Mouse (Mus musculus) limb, embryonic 12.5 days (tissue): ENCODE results near the gene Rps16. TPM values are rescaled to one million over a fixed set of nuclear protein-coding genes. Genes with fewer than 3 reads are reported as not detected.
A peak's percentile ranks its signal among the peaks of the same experiment; 100 is the strongest.

Source experiments
- ATAC-seq: fragments of 200-750 bp; cut with Nextera tagmentation; 2 replicates; pipeline ENCODE4 v1.8.0; 2017; ENCODE audit warnings: low read depth, moderate TSS enrichment; ENCODE audit not compliant: insufficient number of reproducible peaks, insufficient read depth, low FRiP score, low TSS enrichment
- H3K27ac ChIP-seq: fragments of 300-500 bp; sonication (generic); 2 replicates; pipeline ENCODE4 v1.5.1; 2016; ENCODE audit warnings: mild to moderate bottlenecking, moderate library complexity
- H3K27me3 ChIP-seq: fragments of 300-500 bp; sonication (generic); 2 replicates; pipeline ENCODE4 v1.6.1; 2016; ENCODE audit warnings: mild to moderate bottlenecking, moderate library complexity
- H3K36me3 ChIP-seq: fragments of 300-500 bp; sonication (generic); 2 replicates; pipeline ENCODE4 v1.6.1; 2016; ENCODE audit warnings: mild to moderate bottlenecking, moderate library complexity
- H3K4me1 ChIP-seq: fragments of 300-500 bp; sonication (generic); replicated peaks from 2 replicates; pipeline ENCODE4 v1.6.1; 2016
- H3K4me2 ChIP-seq: fragments of 300-500 bp; sonication (generic); 2 replicates; pipeline ENCODE4 v1.6.1; 2016; ENCODE audit warnings: mild to moderate bottlenecking, moderate library complexity
- H3K4me3 ChIP-seq: fragments of 300-500 bp; sonication (generic); replicated peaks from 2 replicates; pipeline ENCODE4 v1.5.1; 2016; ENCODE audit warnings: mild to moderate bottlenecking
- H3K9ac ChIP-seq: fragments of 300-500 bp; sonication (generic); replicated peaks from 2 replicates; pipeline ENCODE4 v1.6.1; 2016; ENCODE audit warnings: mild to moderate bottlenecking, moderate library complexity
- H3K9me3 ChIP-seq: fragments of 300-500 bp; sonication (generic); 2 replicates; pipeline ENCODE4 v1.6.1; 2016; ENCODE audit warnings: mild to moderate bottlenecking, moderate library complexity
- WGBS: fragments of 180-500 bp; shearing (Covaris S2); methylation state at CpG from one replicate; pipeline ENCODE4 v1.1.7; 2016; 5-methylcytosine and 5-hydroxymethylcytosine counted together
- polyA plus RNA-seq: library from polyadenylated mRNA; unstranded; fragments of >200 nt; fragmentation: Nextera tagmentation; extraction: Ambion mirVana; gene quantifications from 2 replicates; pipeline ENCODE4 v1.2.1, GENCODE M21; 2016

The Rps16 gene
- polyA plus RNA-seq, 1 experiment from 2014 or later: 915 TPM

GRCm38 (mm10) chr7:28393272-28393951 lies 43.0 kb downstream of the Rps16 start:
- Histone ChIP-seq H3K9ac (peak overlapping the region; percentile 84), H3K27ac (peak overlapping the region; percentile 83), H3K27me3 (no peaks in the 10 kb centered on the region), H3K36me3 (peaks cover 65% of the 10 kb centered on the region), H3K4me2 (peak overlapping the region; percentile 96), H3K4me1 (peaks cover 17% of the 10 kb centered on the region), H3K4me3 (peak overlapping the region; percentile 92), H3K9me3 (no peaks in the 10 kb centered on the region)
- WGBS: 6% methylated on average over 22 of the region's 22 CpGs
- no peak for ATAC-seq

GRCm38 (mm10) chr7:28395425-28395824 lies 45.0 kb downstream of the Rps16 start:
- no peaks in the 10 kb centered on the region for H3K27me3 ChIP-seq
- H3K27ac ChIP-seq: no peak overlapping the region
- H3K4me1 ChIP-seq: peaks cover 17% of the 10 kb centered on the region
- no peak for ATAC-seq
- H3K9me3 ChIP-seq: no peaks in the 10 kb centered on the region
- no peak overlapping the region for H3K4me2 ChIP-seq
- peaks cover 65% of the 10 kb centered on the region for H3K36me3 ChIP-seq
- no peak overlapping the region for H3K9ac ChIP-seq
- WGBS: 92% methylated on average over 4 of the region's 4 CpGs
- no peak overlapping the region for H3K4me3 ChIP-seq

GRCm38 (mm10) chr7:28398000-28398399 lies 47.5 kb downstream of the Rps16 start:
- H3K27me3 ChIP-seq: no peaks in the 10 kb centered on the region
- no peaks in the 10 kb centered on the region for H3K9me3 ChIP-seq
- H3K4me2 ChIP-seq: no peak overlapping the region
- H3K9ac ChIP-seq: no peak overlapping the region
- no peak overlapping the region for H3K4me3 ChIP-seq
- H3K27ac ChIP-seq: no peak overlapping the region
- no peak for ATAC-seq
- peaks cover 10% of the 10 kb centered on the region for H3K4me1 ChIP-seq
- WGBS: 66% methylated on average over 3 of the region's 3 CpGs
- H3K36me3 ChIP-seq: peaks cover 84% of the 10 kb centered on the region

GRCm38 (mm10) chr7:28398696-28399340 lies 48.4 kb downstream of the Rps16 start:
- WGBS: 90% methylated on average over 10 of the region's 10 CpGs
- H3K4me2 ChIP-seq: no peak overlapping the region
- H3K27ac ChIP-seq: no peak overlapping the region
- no peak overlapping the region for H3K9ac ChIP-seq
- no peak overlapping the region for H3K4me3 ChIP-seq
- ATAC-seq: no peak
- peaks cover 5% of the 10 kb centered on the region for H3K4me1 ChIP-seq
- no peaks in the 10 kb centered on the region for H3K27me3 ChIP-seq
- peaks cover 92% of the 10 kb centered on the region for H3K36me3 ChIP-seq
- no peaks in the 10 kb centered on the region for H3K9me3 ChIP-seq

GRCm38 (mm10) chr7:28401030-28401429 lies 50.6 kb downstream of the Rps16 start:
- no peaks in the 10 kb centered on the region for H3K4me1 ChIP-seq
- H3K27ac ChIP-seq: no peak overlapping the region
- no peak overlapping the region for H3K4me3 ChIP-seq
- H3K9ac ChIP-seq: no peak overlapping the region
- ATAC-seq: no peak
- H3K36me3 ChIP-seq: peaks cover 97% of the 10 kb centered on the region
- 100% methylated on average over 1 of the region's 1 CpGs for WGBS
- no peaks in the 10 kb centered on the region for H3K27me3 ChIP-seq
- no peak overlapping the region for H3K4me2 ChIP-seq
- H3K9me3 ChIP-seq: no peaks in the 10 kb centered on the region

- no peak overlapping the region for H3K4me3 ChIP-seq
- H3K9me3 ChIP-seq: no peaks in the 10 kb centered on the region
- H3K4me1 ChIP-seq: no peaks in the 10 kb centered on the region
- 81% methylated on average over 3 of the region's 3 CpGs for WGBS
- no peak for ATAC-seq
- H3K27me3 ChIP-seq: no peaks in the 10 kb centered on the region
- no peak overlapping the region for H3K4me2 ChIP-seq
- peaks cover 97% of the 10 kb centered on the region for H3K36me3 ChIP-seq
- H3K9ac ChIP-seq: 0 out of 2 replicates have a peak overlapping the region, but pooled peaks have one; percentile 18
- no peak overlapping the region for H3K27ac ChIP-seq
These were observed 51.5 kb downstream of the Rps16 start for GRCm38 (mm10) chr7:28401942-28402341.

Other genes with a start within 250 kb of the Rps16 start
- gene 9530053A07Rik, start 221.2 kb upstream of the Rps16 start, polyA plus RNA-seq: 0.04 and 0.05 TPM in 2 replicates
- gene Fbl, start 180.9 kb upstream of the Rps16 start, polyA plus RNA-seq: 159 and 169 TPM in 2 replicates
- 17.6 and 20.5 TPM in 2 replicates for gene Dyrk1b, start 171.2 kb upstream of the Rps16 start, polyA plus RNA-seq
- 5.4 and 18.9 TPM in 2 replicates for gene Eid2, start 82.8 kb upstream of the Rps16 start, polyA plus RNA-seq
- gene Eid2b, start 72.9 kb upstream of the Rps16 start, polyA plus RNA-seq: 17.6 and 18.5 TPM in 2 replicates
- gene Selenov, start 59.5 kb upstream of the Rps16 start, polyA plus RNA-seq: not detected in 2 replicates
- 3.5 and 3.7 TPM in 2 replicates for gene Dll3, start 48.4 kb upstream of the Rps16 start, polyA plus RNA-seq
- gene Timm50, start 38.6 kb upstream of the Rps16 start, polyA plus RNA-seq: 166 and 169 TPM in 2 replicates
- gene Supt5, start 11.9 kb upstream of the Rps16 start, polyA plus RNA-seq: 99.0 and 117 TPM in 2 replicates
- 96.9 and 106 TPM in 2 replicates for gene Plekhg2, start 21.9 kb downstream of the Rps16 start, polyA plus RNA-seq
- gene Zfp36, start 29.6 kb downstream of the Rps16 start, polyA plus RNA-seq: 7.1 and 7.7 TPM in 2 replicates
- gene Med29, start 42.1 kb downstream of the Rps16 start, polyA plus RNA-seq: 45.4 and 51.6 TPM in 2 replicates
- gene Paf1, start 42.3 kb downstream of the Rps16 start, polyA plus RNA-seq: 83.0 and 86.8 TPM in 2 replicates
- 6.2 and 9.0 TPM in 2 replicates for gene Gmfg, start 86.8 kb downstream of the Rps16 start, polyA plus RNA-seq
- 7.5 and 7.9 TPM in 2 replicates for gene Lrfn1, start 101.3 kb downstream of the Rps16 start, polyA plus RNA-seq
- gene Ifnl2, start 159.8 kb downstream of the Rps16 start, polyA plus RNA-seq: not detected in 2 replicates
- not detected in 2 replicates for gene Ifnl3, start 172.2 kb downstream of the Rps16 start, polyA plus RNA-seq
- not detected in 2 replicates for gene Sycn, start 190.2 kb downstream of the Rps16 start, polyA plus RNA-seq
- gene Nccrp1, start 196.6 kb downstream of the Rps16 start, polyA plus RNA-seq: not detected in 2 replicates
- gene Samd4b, start 247.5 kb downstream of the Rps16 start, polyA plus RNA-seq: 30.5 and 36.0 TPM in 2 replicates
- 42.4 and 44.1 TPM in 2 replicates for gene Pak4, start 247.5 kb downstream of the Rps16 start, polyA plus RNA-seq